Mouse (Mus musculus): ENCODE results near the gene Gm49366. TPM values are rescaled to one million over a fixed set of nuclear protein-coding genes. Genes with fewer than 3 reads are reported as not detected.
"Not testable (repeated sequence)": the region's sequence is repeated elsewhere in the genome, so short reads cannot be mapped to it uniquely, and the experiment has no call there.

Gm49366 gene
- polyA plus RNA-seq, 1 experiment from 2014 or later, result not detected

DNA sequence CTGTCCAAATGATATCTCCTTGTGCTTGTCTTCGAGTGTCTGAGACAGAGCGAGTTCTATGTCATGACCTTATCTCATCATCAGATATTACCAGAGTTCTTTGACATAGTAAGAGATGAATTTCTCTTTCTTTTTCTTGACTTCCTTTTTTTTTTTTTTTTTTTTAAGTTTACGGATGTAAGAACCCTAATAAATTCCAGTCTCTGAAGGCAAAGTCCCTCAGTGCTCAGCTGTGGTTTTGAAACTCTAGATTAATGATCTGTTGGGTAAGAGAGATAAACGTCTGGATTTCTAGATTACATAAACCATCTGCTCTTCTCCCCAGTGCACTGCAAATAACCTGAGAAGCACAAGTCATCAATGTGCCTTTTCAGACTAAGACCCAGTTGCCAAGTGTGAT lies 4.6 kb upstream of the Gm49366 start:
- Histone ChIP-seq H3K4me3 (replicated peaks) (no peak overlapping the region), H3K4me1 (no peaks in the 10 kb centered on the region), H3K4me2 (no peak overlapping the region), H3K9me3 (no peaks in the 10 kb centered on the region), H3K9ac (no peak overlapping the region), H3K27me3 (replicated peaks) (no peaks in the 10 kb centered on the region), H3K36me3 (no peaks in the 10 kb centered on the region), H3K27ac (no peak overlapping the region)
- WGBS, result 29% methylated on average over 4 of the region's 4 CpGs
- ATAC-seq (ENCODE audit: insufficient read depth, low FRiP score, low read depth), result no peak

GRCm38 (mm10) chr12:84038241-84038640 lies 494 bp upstream of the Gm49366 start, which contains the start of gene Acot4:
Gene Acot4 (plus strand): TSS chr12:84038379.
- H3K27me3 ChIP-seq (replicated peaks); ATAC-seq (ENCODE audit: insufficient read depth, low FRiP score, low read depth); H3K27ac ChIP-seq; H3K4me1 ChIP-seq; H3K9me3 ChIP-seq; H3K36me3 ChIP-seq: not testable (repeated sequence)
- WGBS, result 8% methylated on average over 32 of the region's 32 CpGs
- Histone ChIP-seq H3K4me3 (replicated peaks) (peak within 1 kb of the TSS; percentile 48), H3K9ac (0 out of 2 replicates have a peak within 1 kb of the TSS, but pooled peaks have one; percentile 25), H3K4me2 (peak within 1 kb of the TSS; percentile 71)

DNA sequence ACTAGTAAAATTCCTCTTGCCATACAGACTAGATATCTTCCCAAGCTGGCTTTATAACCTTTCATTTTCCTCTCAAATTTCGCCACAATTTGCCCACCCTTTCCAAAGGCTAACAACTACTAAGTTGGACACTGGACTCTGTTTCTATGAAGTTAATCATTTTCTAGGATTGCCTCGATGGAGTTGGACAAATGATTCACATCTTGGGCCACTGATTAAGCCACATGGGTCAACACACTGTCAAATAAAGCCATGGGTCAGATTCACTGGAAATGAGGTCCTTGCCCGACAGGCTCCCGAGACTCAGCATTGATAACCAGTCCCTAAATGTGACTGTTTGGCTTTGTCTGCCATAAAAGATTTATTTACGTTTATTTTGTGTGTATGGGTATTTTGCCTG lies 3.5 kb downstream of the Gm49366 start:
- H3K27me3 ChIP-seq (replicated peaks), result no peaks in the 10 kb centered on the region
- no peak overlapping the region for H3K4me3 ChIP-seq (replicated peaks)
- H3K27ac ChIP-seq, result no peak overlapping the region
- no peaks in the 10 kb centered on the region for H3K9me3 ChIP-seq
- ATAC-seq (ENCODE audit: insufficient read depth, low FRiP score, low read depth), result no peak
- H3K36me3 ChIP-seq, result no peaks in the 10 kb centered on the region
- H3K9ac ChIP-seq, result no peak overlapping the region
- no peaks in the 10 kb centered on the region for H3K4me1 ChIP-seq
- no peak overlapping the region for H3K4me2 ChIP-seq
- WGBS, result 66% methylated on average over 5 of the region's 5 CpGs

DNA sequence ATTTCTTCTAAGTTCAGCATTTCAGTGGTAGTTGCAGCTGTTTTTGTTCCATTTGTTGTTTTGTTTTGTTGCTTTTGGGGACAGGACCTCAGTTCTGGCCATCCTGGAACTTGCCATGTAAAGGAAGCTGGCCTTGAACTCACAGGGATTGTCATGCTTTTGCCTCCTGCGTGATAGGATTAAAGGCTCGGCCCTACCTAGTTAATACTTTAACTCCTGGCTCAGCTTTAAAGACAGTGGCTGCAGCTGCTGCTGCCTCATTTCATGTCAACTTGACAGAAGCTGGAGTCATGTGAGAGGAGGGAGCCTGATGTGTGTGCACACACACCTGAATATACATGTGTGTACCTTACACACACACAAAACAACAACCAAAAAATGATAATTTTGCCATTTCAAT lies 5.3 kb downstream of the Gm49366 start:
- no peak overlapping the region for H3K4me2 ChIP-seq
- H3K9ac ChIP-seq, result no peak overlapping the region
- 56% methylated on average over 2 of the region's 2 CpGs for WGBS
- no peaks in the 10 kb centered on the region for H3K36me3 ChIP-seq
- no peaks in the 10 kb centered on the region for H3K4me1 ChIP-seq
- H3K27ac ChIP-seq, result no peak overlapping the region
- H3K27me3 ChIP-seq (replicated peaks), result no peaks in the 10 kb centered on the region
- H3K9me3 ChIP-seq, result no peaks in the 10 kb centered on the region
- no peak overlapping the region for H3K4me3 ChIP-seq (replicated peaks)
- no peak for ATAC-seq (ENCODE audit: insufficient read depth, low FRiP score, low read depth)

GRCm38 (mm10) chr12:84046906-84047305 lies 8.2 kb downstream of the Gm49366 start:
- WGBS, result 91% methylated on average over 1 of the region's 1 CpGs
- H3K27me3 ChIP-seq (replicated peaks), result no peaks in the 10 kb centered on the region
- H3K4me3 ChIP-seq (replicated peaks), result no peak overlapping the region
- no peaks in the 10 kb centered on the region for H3K36me3 ChIP-seq
- no peak overlapping the region for H3K9ac ChIP-seq
- no peak overlapping the region for H3K4me2 ChIP-seq
- no peaks in the 10 kb centered on the region for H3K9me3 ChIP-seq
- H3K27ac ChIP-seq, result no peak overlapping the region
- no peaks in the 10 kb centered on the region for H3K4me1 ChIP-seq
- no peak for ATAC-seq (ENCODE audit: insufficient read depth, low FRiP score, low read depth)

DNA sequence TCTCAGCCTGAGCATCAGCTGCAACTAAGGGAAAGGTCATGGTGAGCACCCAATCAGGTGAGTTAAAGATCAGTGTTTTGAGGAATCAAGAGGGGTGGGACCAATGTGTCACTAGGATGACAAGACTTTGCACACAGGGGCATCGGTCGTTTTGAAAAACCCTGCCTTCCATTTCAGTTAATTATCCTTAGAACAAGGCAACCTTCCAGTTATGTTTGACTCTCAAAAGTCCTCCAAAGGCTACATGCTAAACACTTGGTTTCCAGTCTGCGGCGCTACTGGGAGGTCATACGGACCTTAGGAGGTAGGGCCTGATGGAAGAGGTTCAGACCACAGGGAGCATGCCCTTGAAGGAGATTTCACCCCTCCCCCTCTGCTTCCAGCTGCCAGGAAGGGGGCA lies 12.0 kb downstream of the Gm49366 start:
- not testable (repeated sequence) for H3K27me3 ChIP-seq (replicated peaks); H3K27ac ChIP-seq; H3K9me3 ChIP-seq; H3K36me3 ChIP-seq; H3K4me3 ChIP-seq (replicated peaks); H3K4me2 ChIP-seq; ATAC-seq (ENCODE audit: insufficient read depth, low FRiP score, low read depth); H3K4me1 ChIP-seq; H3K9ac ChIP-seq
- WGBS, result 89% methylated on average over 5 of the region's 5 CpGs

DNA sequence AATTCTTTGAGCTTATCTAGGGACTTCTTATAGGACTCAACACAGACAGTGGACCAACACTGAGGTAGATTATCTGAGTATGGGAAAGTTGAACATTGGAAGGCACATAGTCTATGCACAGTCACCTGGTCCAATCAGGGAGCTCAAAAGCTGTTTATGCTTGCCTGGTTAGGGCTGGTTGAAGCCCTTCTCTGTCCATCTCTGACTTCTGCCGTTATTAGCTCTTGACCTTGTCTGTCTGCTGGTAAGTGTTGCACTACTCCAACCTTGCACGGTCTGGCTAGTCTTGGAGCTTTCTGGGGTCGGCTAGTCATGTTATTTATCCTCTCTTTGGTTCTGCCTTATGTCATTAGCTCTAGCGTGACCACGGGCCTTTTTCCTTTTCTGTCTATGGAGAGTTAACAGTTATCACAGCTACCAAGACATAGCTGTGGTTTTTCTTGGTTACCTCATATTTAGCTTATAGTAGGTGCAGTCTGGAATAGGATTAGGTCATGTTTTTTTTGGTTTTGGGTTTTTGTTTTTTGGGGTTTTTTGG lies 13.3 kb downstream of the Gm49366 start, which contains the start of gene Acot3:
TSS of gene Acot3 (plus strand) at position 208 of the 538 bp plus-strand sequence.
- no peaks in the 10 kb centered on the region for H3K36me3 ChIP-seq
- H3K9ac ChIP-seq, result no peak within 1 kb of the TSS
- H3K9me3 ChIP-seq, result no peaks in the 10 kb centered on the region
- no peak for ATAC-seq (ENCODE audit: insufficient read depth, low FRiP score, low read depth)
- 64% methylated on average over 5 of the region's 5 CpGs for WGBS
- H3K27ac ChIP-seq, result no peak within 1 kb of the TSS
- no peaks in the 10 kb centered on the region for H3K4me1 ChIP-seq
- H3K4me3 ChIP-seq (replicated peaks), result no peak within 1 kb of the TSS
- no peak within 1 kb of the TSS for H3K4me2 ChIP-seq
- H3K27me3 ChIP-seq (replicated peaks), result 0 out of 2 replicates have a peak, but pooled peaks cover 4% of the 10 kb centered on the region

DNA sequence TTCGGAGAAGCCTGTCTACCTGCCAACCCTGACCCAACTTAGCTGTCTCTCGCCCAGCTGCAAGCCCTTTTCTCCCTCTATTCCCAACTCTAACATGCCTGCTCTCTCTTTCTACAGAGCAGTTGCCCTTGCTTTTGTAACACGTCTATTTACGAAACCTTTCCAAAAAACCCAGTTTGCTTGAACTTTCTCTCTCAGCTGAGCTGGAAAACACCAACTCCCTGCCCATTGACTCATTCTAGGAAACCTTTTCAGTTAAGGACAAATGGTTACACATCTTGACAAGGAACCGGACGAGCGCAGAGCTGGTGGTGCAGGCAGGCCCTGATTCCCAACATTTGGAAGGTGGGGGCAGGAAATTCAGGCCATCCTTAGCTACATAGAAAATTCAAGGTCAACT lies 13.9 kb downstream of the Gm49366 start:
- H3K9ac ChIP-seq, result no peak overlapping the region
- H3K4me1 ChIP-seq, result no peaks in the 10 kb centered on the region
- no peak for ATAC-seq (ENCODE audit: insufficient read depth, low FRiP score, low read depth)
- H3K27me3 ChIP-seq (replicated peaks), result 0 out of 2 replicates have a peak, but pooled peaks cover 4% of the 10 kb centered on the region
- no peak overlapping the region for H3K4me3 ChIP-seq (replicated peaks)
- no peak overlapping the region for H3K27ac ChIP-seq
- WGBS, result 82% methylated on average over 7 of the region's 7 CpGs
- no peaks in the 10 kb centered on the region for H3K36me3 ChIP-seq
- no peak overlapping the region for H3K4me2 ChIP-seq
- no peaks in the 10 kb centered on the region for H3K9me3 ChIP-seq

DNA sequence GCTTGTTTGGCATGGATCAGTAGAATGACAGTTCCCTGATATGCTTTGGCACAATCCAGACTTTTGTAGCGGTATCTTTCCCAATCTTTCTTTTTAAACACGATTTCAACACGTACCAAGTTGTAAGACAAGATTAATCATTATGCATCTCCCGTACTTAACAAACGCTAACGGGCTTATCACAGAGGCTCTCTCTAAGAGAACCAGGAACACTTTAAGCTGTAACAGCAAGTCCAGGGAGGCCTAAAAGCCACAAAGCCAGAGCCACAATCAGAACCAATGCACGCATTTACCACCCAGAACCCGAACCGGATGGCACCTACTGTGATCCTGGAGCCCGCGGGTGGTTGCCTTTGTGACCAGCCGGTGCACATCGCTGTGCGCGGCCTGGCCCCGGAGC lies 14.4 kb downstream of the Gm49366 start:
- Histone ChIP-seq H3K27me3 (replicated peaks) (0 out of 2 replicates have a peak, but pooled peaks cover 4% of the 10 kb centered on the region), H3K36me3 (no peaks in the 10 kb centered on the region), H3K4me2 (peak overlapping the region; percentile 85), H3K4me1 (no peaks in the 10 kb centered on the region), H3K27ac (no peak overlapping the region), H3K9me3 (no peaks in the 10 kb centered on the region), H3K4me3 (replicated peaks) (peak overlapping the region; percentile 45), H3K9ac (no peak overlapping the region)
- ATAC-seq (ENCODE audit: insufficient read depth, low FRiP score, low read depth), result no peak
- WGBS, result 8% methylated on average over 16 of the region's 16 CpGs

DNA sequence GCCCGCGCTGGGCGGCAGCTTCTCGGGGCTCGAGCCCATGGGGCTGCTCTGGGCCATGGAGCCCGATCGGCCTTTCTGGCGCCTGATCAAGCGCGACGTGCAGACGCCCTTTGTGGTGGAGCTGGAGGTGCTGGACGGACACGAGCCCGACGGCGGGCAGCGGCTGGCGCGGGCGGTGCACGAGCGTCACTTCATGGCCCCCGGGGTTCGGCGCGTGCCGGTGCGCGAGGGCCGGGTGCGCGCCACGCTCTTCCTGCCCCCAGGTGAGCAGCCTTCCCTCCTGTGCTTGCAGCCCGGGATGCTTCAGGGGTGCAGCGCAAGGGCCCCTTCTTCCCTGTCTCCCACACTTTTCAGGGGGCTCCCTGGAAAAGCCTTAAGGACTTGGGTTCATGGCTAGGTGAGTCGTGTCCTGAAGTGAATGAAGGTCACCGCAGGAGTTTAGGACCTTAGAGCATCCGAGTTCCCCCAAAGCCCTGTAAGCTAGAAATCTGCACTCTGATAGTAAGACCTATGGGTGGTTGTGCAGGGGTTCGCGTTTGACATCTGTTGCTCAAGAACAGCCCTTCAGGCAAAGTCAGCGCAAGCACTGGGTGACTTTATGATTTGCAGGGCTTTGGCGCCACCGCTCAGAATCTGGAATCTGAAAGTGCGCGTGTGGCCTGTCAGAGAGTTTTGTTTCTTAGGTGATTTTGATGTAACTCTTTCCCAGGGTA lies 15.1 kb downstream of the Gm49366 start:
- Histone ChIP-seq H3K27ac (no peak overlapping the region), H3K9me3 (no peaks in the 10 kb centered on the region), H3K4me3 (replicated peaks) (peak overlapping the region; percentile 45), H3K36me3 (no peaks in the 10 kb centered on the region), H3K4me1 (no peaks in the 10 kb centered on the region), H3K4me2 (peak overlapping the region; percentile 85), H3K27me3 (replicated peaks) (0 out of 2 replicates have a peak, but pooled peaks cover 4% of the 10 kb centered on the region), H3K9ac (no peak overlapping the region; the same call in 1 of the 2 replicates)
- WGBS, result 8% methylated on average over 19 of the region's 46 CpGs
- no peak for ATAC-seq (ENCODE audit: insufficient read depth, low FRiP score, low read depth)

DNA sequence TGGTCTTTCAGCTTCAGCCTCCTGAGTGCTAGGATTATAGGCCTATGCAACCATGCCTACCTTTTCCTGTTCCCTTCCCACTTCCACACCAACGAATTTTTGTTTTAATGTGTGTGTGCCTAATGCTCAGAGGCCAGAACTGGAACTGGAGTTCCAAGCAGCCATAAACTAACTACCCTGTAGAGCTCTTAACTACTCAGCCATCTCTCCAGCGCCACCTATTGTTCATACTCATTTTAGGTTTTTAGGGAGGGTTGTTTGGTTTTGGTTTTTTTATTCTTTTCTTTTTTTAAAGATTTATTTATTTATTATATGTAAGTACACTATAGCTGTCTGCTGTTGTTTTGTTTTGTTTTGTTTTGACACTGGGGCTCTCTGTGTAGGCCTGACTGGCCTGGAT lies 22.2 kb downstream of the Gm49366 start:
- no peak for ATAC-seq (ENCODE audit: insufficient read depth, low FRiP score, low read depth)

GRCm38 (mm10) chr12:84062336-84062735 lies 23.6 kb downstream of the Gm49366 start:
- Histone ChIP-seq H3K4me1 (no peaks in the 10 kb centered on the region), H3K27me3 (replicated peaks) (0 out of 2 replicates have a peak, but pooled peaks cover 4% of the 10 kb centered on the region), H3K9ac (no peak overlapping the region), H3K4me3 (replicated peaks) (no peak overlapping the region), H3K9me3 (no peaks in the 10 kb centered on the region), H3K36me3 (no peaks in the 10 kb centered on the region), H3K27ac (no peak overlapping the region), H3K4me2 (no peak overlapping the region)
- WGBS, result 91% methylated on average over 20 of the region's 20 CpGs
- ATAC-seq (ENCODE audit: insufficient read depth, low FRiP score, low read depth), result no peak

More for the DNA sequence above, 22.2 kb downstream of the Gm49366 start:
- Histone ChIP-seq H3K9ac (no peak overlapping the region), H3K27ac (no peak overlapping the region), H3K9me3 (no peaks in the 10 kb centered on the region), H3K4me1 (no peaks in the 10 kb centered on the region), H3K36me3 (no peaks in the 10 kb centered on the region), H3K4me2 (no peak overlapping the region), H3K4me3 (replicated peaks) (no peak overlapping the region), H3K27me3 (replicated peaks) (no peaks in the 10 kb centered on the region)
- 26% methylated on average over 2 of the region's 2 CpGs for WGBS
